Mouse (Mus musculus): ENCODE data around the gene Gja3. TPM values are rescaled to one million over a fixed set of nuclear protein-coding genes. Genes with fewer than 3 reads are reported as not detected.

Gja3 gene
- total and polyA plus RNA-seq, 3 experiments: not detected

DNA sequence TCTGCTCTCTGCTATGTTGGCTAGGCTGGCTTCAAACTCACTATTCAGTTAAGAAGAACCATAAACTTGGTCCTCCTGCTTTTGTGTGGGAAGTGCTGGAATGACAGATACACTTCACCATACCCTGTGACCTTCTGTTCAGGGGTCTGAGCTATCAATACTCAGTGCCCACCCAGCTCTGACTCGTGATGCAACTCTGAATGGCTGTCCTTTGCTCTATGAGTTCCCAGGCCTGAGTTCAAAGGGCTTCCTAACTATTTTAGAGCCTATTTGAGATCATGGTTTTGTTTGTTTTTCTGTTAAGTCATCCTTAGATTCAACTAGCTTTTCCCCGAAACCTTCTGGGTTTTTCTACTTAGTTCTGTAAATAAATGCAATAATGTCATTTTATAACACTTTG lies 32.1 kb upstream of the Gja3 start:
- H3K27ac ChIP-seq (ENCODE audit: control insufficient read depth, low read depth, low read length): no peak overlapping the region
- no peak for DNase-seq (ENCODE audit: low read depth, low spot score)
- no peaks in the 10 kb centered on the region for H3K79me2 ChIP-seq (ENCODE audit: control insufficient read depth, insufficient read depth, low read length, poor library complexity)
- TF ChIP-seq UBTF (IDR thresholded peaks at IDR 0.05; ENCODE audit: borderline replicate concordance, insufficient read depth, low read depth, low read length) (no peak), SMC3 (IDR thresholded peaks at IDR 0.05; ENCODE audit: low read depth, low read length) (no peak), CHD2 (IDR thresholded peaks at IDR 0.05; ENCODE audit: low read length) (no peak), HCFC1 (IDR thresholded peaks at IDR 0.05; ENCODE audit: low read depth, low read length) (no peak), ZC3H11A (IDR thresholded peaks at IDR 0.05; ENCODE audit: low read depth, low read length) (no peak), EP300 (IDR thresholded peaks at IDR 0.05; ENCODE audit: low read depth in 1 of 2, low read length in 2 of 2) (no peak), MYC (IDR thresholded peaks at IDR 0.05; ENCODE audit: low read depth, low read length) (no peak), USF1 (IDR thresholded peaks at IDR 0.05; ENCODE audit: low read depth, low read length) (no peak), ZMIZ1 (IDR thresholded peaks at IDR 0.05; ENCODE audit: low read depth, low read length) (no peak), SIN3A (IDR thresholded peaks at IDR 0.05; ENCODE audit: low read length) (no peak), BHLHE40 (IDR thresholded peaks at IDR 0.05; ENCODE audit: borderline replicate concordance, low read depth, low read length) (no peak), MAFK (IDR thresholded peaks at IDR 0.05; ENCODE audit: borderline replicate concordance, low read depth, low read length) (no peak), ETS1 (IDR thresholded peaks at IDR 0.05; ENCODE audit: low read depth, low read length) (no peak), RAD21 (IDR thresholded peaks at IDR 0.05; ENCODE audit: low read depth, low read length) (no peak), TAL1 (IDR thresholded peaks at IDR 0.05; ENCODE audit: low read length) (no peak), MYB (IDR thresholded peaks at IDR 0.05; ENCODE audit: low read depth, low read length) (no peak), MAZ (IDR thresholded peaks at IDR 0.05; ENCODE audit: low read depth, low read length) (no peak), RCOR1 (IDR thresholded peaks at IDR 0.05; ENCODE audit: low read depth, low read length) (no peak), USF2 (IDR thresholded peaks at IDR 0.05; ENCODE audit: borderline replicate concordance in 1 of 2, insufficient read depth in 1 of 2, low read depth in 1 of 2, low read length in 2 of 2) (no peak)
- no peaks in the 10 kb centered on the region for H3K36me3 ChIP-seq (ENCODE audit: control insufficient read depth in 1 of 2, insufficient read depth in 2 of 2, low read length in 2 of 2)
- no peak overlapping the region for H3K9ac ChIP-seq (ENCODE audit: control insufficient read depth, low read depth, low read length, poor library complexity, severe bottlenecking)
- H3K27me3 ChIP-seq (ENCODE audit: control insufficient read depth in 1 of 2, insufficient read depth in 2 of 2, low read length in 2 of 2): peaks cover 8% of the 10 kb centered on the region in 2 experiments; a peak in 3 of 4 replicates
- H3K9me3 ChIP-seq (replicated peaks; ENCODE audit: insufficient read depth, low read length): no peaks in the 10 kb centered on the region
- H3K4me1 ChIP-seq (ENCODE audit: control insufficient read depth in 1 of 2, insufficient read depth in 2 of 2, low read length in 2 of 2): no peaks in the 10 kb centered on the region
- H3K4me3 ChIP-seq (ENCODE audit: control insufficient read depth in 1 of 2, insufficient read depth in 1 of 2, low read depth in 2 of 2, low read length in 2 of 2): no peak overlapping the region

DNA sequence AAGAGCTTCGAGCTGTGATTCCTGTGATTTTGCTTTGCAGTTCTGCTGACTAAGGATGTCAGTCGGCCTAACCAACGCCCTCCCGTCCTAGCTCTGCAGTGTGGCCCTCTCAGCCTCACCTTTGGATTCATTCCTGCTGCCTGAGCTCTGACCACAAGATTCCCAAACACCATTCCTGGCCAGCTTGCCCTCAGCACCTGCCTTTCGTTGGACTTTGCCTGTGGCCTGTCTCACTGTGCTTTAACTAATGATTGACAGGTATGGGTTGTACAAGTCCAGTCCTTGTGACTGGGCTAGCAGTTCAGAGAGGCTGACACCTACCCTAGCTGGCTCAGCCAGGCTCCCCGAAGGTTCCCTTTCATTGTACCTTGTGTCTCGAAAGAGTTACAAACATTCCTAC lies 31.2 kb upstream of the Gja3 start:
- H3K79me2 ChIP-seq (ENCODE audit: control insufficient read depth, insufficient read depth, low read length, poor library complexity): no peaks in the 10 kb centered on the region
- H3K9ac ChIP-seq (ENCODE audit: control insufficient read depth, low read depth, low read length, poor library complexity, severe bottlenecking): no peak overlapping the region
- no peak overlapping the region for H3K27ac ChIP-seq (ENCODE audit: control insufficient read depth, low read depth, low read length)
- H3K4me1 ChIP-seq (ENCODE audit: control insufficient read depth in 1 of 2, insufficient read depth in 2 of 2, low read length in 2 of 2): no peaks in the 10 kb centered on the region
- TF ChIP-seq CHD1 (IDR thresholded peaks at IDR 0.05; ENCODE audit: low read depth, low read length): no peak
- no peaks in the 10 kb centered on the region for H3K9me3 ChIP-seq (replicated peaks; ENCODE audit: insufficient read depth, low read length)
- no peak for DNase-seq (ENCODE audit: low read depth, low spot score)
- no peak overlapping the region for H3K4me3 ChIP-seq (ENCODE audit: control insufficient read depth in 1 of 2, insufficient read depth in 1 of 2, low read depth in 2 of 2, low read length in 2 of 2)
- peaks cover 8% of the 10 kb centered on the region in 2 experiments; a peak in 3 of 4 replicates for H3K27me3 ChIP-seq (ENCODE audit: control insufficient read depth in 1 of 2, insufficient read depth in 2 of 2, low read length in 2 of 2)
- H3K36me3 ChIP-seq (ENCODE audit: control insufficient read depth in 1 of 2, insufficient read depth in 2 of 2, low read length in 2 of 2): no peaks in the 10 kb centered on the region
